Mouse (Mus musculus) myocyte (in vitro differentiated cells): ENCODE results near the gene Herc2. TPM values are rescaled to one million over a fixed set of nuclear protein-coding genes. Genes with fewer than 3 reads are reported as not detected.

Source experiments
- H3K27me3 ChIP-seq: one replicate; pipeline ENCODE4 v1.6.1; 2011; ENCODE audit not compliant: control insufficient read depth, insufficient read depth, insufficient read length
- H3K36me3 ChIP-seq: one replicate; pipeline ENCODE4 v1.6.1; 2011; ENCODE audit not compliant: control insufficient read depth, insufficient read depth
- H3K4me2 ChIP-seq: one replicate; pipeline ENCODE4 v1.6.1; 2011; ENCODE audit warnings: low read depth, control low read depth
- H3K4me3 ChIP-seq: one replicate; pipeline ENCODE4 v1.5.1; 2011; ENCODE audit warnings: mild to moderate bottlenecking, control low read depth, moderate library complexity
- H3K79me2 ChIP-seq: one replicate; pipeline ENCODE4 v1.6.1; 2011; ENCODE audit not compliant: control insufficient read depth, insufficient read depth
- H3ac ChIP-seq: one replicate; pipeline ENCODE4 v1.6.1; 2011; ENCODE audit not compliant: control insufficient read depth, insufficient read length
- CEBPB ChIP-seq: IDR thresholded peaks from 2 replicates; pipeline ENCODE4 v1.6.1; 2011; ENCODE audit warnings: mild to moderate bottlenecking, moderate library complexity; ENCODE audit not compliant: poor library complexity, insufficient read depth, severe bottlenecking
- E2F4 ChIP-seq: IDR thresholded peaks from one replicate; pipeline ENCODE4 v1.6.1; 2011; ENCODE audit warnings: mild to moderate bottlenecking, control low read depth, moderate library complexity; ENCODE audit not compliant: insufficient read depth
- MAX ChIP-seq: IDR thresholded peaks from one replicate; pipeline ENCODE4 v1.6.1; 2011; ENCODE audit warnings: low read depth, mild to moderate bottlenecking, control low read depth
- MYOD1 ChIP-seq, 3 experiments: IDR thresholded peaks; one replicate each; pipeline ENCODE4 v1.6.1; 2011; ENCODE audit warnings: control low read depth in 2 of 3, low read depth in 2 of 3, mild to moderate bottlenecking in 2 of 3, moderate library complexity in 1 of 3; ENCODE audit not compliant: insufficient read length in 2 of 3, control insufficient read depth in 1 of 3
- MYOG ChIP-seq, 3 experiments: IDR thresholded peaks; one replicate each; pipeline ENCODE4 v1.6.1; 2011; ENCODE audit warnings: control low read depth in 2 of 3, low read depth in 2 of 3, mild to moderate bottlenecking in 2 of 3; ENCODE audit not compliant: insufficient read length in 2 of 3, control insufficient read depth in 1 of 3, insufficient read depth in 1 of 3
- POLR2A ChIP-seq: IDR thresholded peaks from one replicate; pipeline ENCODE4 v1.6.1; 2011; ENCODE audit warnings: low read depth, mild to moderate bottlenecking, control low read depth, moderate library complexity; ENCODE audit not compliant: insufficient read length
- POLR2AphosphoS2 ChIP-seq: IDR thresholded peaks from one replicate; pipeline ENCODE4 v1.6.1; 2011; ENCODE audit warnings: low read depth, control low read depth; ENCODE audit not compliant: insufficient read length
- REST ChIP-seq: IDR thresholded peaks from one replicate; pipeline ENCODE4 v1.6.1; 2011; ENCODE audit warnings: mild to moderate bottlenecking, control low read depth, moderate library complexity; ENCODE audit not compliant: insufficient read depth, insufficient read length
- SRF ChIP-seq: IDR thresholded peaks from one replicate; pipeline ENCODE4 v1.6.1; 2011; ENCODE audit warnings: low read depth; ENCODE audit not compliant: control insufficient read depth, insufficient read length
- TCF12 ChIP-seq: IDR thresholded peaks from one replicate; pipeline ENCODE4 v1.6.1; 2011; ENCODE audit warnings: mild to moderate bottlenecking, control low read depth; ENCODE audit not compliant: poor library complexity, insufficient read depth, severe bottlenecking
- TCF3 ChIP-seq: IDR thresholded peaks from one replicate; pipeline ENCODE4 v1.6.1; 2011; ENCODE audit warnings: low read depth, control low read depth; ENCODE audit not compliant: insufficient read length
- USF1 ChIP-seq: IDR thresholded peaks from one replicate; pipeline ENCODE4 v1.6.1; 2011; ENCODE audit warnings: low read depth, mild to moderate bottlenecking, control low read depth, moderate library complexity
- polyA plus RNA-seq: library from polyadenylated mRNA; unstranded; fragments of >200 nt; fragmentation: generic; extraction: Trizol; gene quantifications from one replicate; pipeline ENCODE4 v1.2.1, GENCODE M21; 2012; ENCODE audit warnings: missing spikeins

Herc2 gene
- polyA plus RNA-seq, 1 experiment = 10.0 TPM

DNA sequence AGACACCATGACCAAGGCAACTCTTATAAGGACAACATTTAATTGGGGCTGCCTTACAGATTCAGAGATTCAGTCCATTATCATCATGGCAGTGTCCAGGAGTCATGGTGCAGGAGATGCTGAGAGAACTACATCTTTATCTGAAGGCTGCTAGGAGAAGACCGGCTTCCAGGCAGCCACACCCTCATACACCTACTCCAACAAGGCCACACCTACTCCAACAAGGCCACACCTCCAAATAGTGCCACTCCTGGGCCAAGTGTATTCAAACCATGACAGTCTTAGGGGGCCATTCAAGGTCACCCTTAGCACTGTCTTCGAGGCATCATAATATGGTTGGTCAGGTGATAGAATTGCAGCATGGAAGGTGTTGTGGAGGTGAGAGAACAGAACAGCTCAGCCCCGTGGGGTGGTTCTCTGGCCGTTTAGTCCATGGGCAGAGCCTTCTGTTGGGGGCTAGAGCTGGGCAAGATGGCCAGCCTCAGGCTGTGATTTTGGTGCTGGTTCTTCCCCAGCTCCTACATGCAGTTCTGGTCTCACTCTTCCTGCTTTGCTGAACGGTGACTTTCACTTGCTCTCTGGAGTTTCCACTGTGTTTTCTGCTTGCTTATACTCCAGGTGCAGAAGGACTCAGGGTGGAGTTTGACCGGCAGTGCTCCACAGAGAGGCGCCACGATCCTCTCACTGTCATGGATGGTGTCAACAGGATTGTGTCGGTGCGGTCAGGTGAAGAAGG lies 151.7 kb downstream of the Herc2 start:
- H3K36me3 ChIP-seq = peaks cover 46% of the 10 kb centered on the region
- H3K4me2 ChIP-seq = no peak overlapping the region
- no peaks in the 10 kb centered on the region for H3K27me3 ChIP-seq
- H3K79me2 ChIP-seq = no peaks in the 10 kb centered on the region
- TF ChIP-seq SRF = no peak
- TF ChIP-seq POLR2AphosphoS2 = no peak
- TF ChIP-seq MYOD1 (IDR thresholded peaks at IDR 0.05; ENCODE audit: control insufficient read depth in 1 of 3, insufficient read length in 2 of 3, low read depth in 2 of 3) = no peak
- no peak for TF ChIP-seq MAX
- no peak for TF ChIP-seq TCF12
- TF ChIP-seq E2F4 = no peak
- no peak for TF ChIP-seq REST
- TF ChIP-seq POLR2A = no peak
- TF ChIP-seq TCF3 = no peak
- TF ChIP-seq CEBPB = no peak
- TF ChIP-seq USF1 = no peak
- no peak for TF ChIP-seq MYOG (IDR thresholded peaks at IDR 0.05; ENCODE audit: control insufficient read depth in 1 of 3, insufficient read depth in 1 of 3, insufficient read length in 2 of 3, low read depth in 2 of 3)
- no peak overlapping the region for H3ac ChIP-seq
- no peak overlapping the region for H3K4me3 ChIP-seq

DNA sequence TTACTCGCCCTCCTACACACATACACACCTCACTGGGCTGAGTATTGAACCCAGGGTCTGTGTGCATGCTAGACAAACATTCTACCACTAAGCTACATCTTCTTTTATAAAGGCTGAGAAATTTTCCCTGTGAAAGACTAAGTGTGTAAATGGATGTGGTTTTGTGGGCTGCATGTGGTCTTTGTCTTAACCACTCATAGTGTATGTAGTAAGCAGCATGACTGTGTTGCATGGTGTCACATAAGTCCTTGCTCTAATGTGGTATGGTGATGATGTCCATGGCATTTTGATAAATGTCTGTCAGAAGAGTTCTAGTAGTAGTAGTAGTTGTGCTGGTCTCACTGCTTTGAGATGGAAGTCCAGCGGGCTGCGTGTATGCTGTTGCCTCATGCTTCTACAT lies 152.8 kb downstream of the Herc2 start:
- peaks cover 44% of the 10 kb centered on the region for H3K36me3 ChIP-seq

DNA sequence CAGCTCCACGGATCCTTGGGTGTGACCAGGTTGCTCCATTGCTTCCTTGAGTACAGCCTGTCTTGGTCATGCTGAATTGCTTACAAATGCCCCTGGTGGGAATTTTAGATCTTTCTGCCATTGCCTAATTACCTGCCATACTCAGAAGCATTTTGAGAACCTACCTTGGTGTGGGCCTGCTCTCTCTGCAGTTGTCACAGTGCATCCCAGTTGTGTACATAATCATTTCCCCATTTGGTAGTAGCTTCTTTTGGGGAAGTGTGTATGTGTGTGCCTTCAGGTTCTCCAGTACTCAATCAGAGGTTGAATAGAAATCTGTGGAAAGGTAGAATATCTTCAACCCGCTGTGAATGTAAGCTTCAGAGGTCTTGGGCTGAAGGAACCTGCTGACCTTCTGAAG lies 153.3 kb downstream of the Herc2 start:
- Histone ChIP-seq H3K4me2 (no peak overlapping the region), H3K4me3 (no peak overlapping the region)

More for the DNA sequence above, 152.8 kb downstream of the Herc2 start:
- H3K27me3 ChIP-seq = no peaks in the 10 kb centered on the region
- no peak overlapping the region for H3K4me2 ChIP-seq
- H3ac ChIP-seq = no peak overlapping the region
- no peak overlapping the region for H3K4me3 ChIP-seq
- no peaks in the 10 kb centered on the region for H3K79me2 ChIP-seq
- no peak for TF ChIP-seq TCF12
- TF ChIP-seq CEBPB = no peak
- TF ChIP-seq SRF = no peak
- no peak for TF ChIP-seq USF1
- no peak for TF ChIP-seq MAX
- no peak for TF ChIP-seq POLR2A
- no peak for TF ChIP-seq E2F4
- TF ChIP-seq POLR2AphosphoS2 = no peak
- no peak for TF ChIP-seq REST
- no peak for TF ChIP-seq MYOD1 (IDR thresholded peaks at IDR 0.05; ENCODE audit: control insufficient read depth in 1 of 3, insufficient read length in 2 of 3, low read depth in 2 of 3)
- TF ChIP-seq MYOG (IDR thresholded peaks at IDR 0.05; ENCODE audit: control insufficient read depth in 1 of 3, insufficient read depth in 1 of 3, insufficient read length in 2 of 3, low read depth in 2 of 3) = no peak
- no peak for TF ChIP-seq TCF3

DNA sequence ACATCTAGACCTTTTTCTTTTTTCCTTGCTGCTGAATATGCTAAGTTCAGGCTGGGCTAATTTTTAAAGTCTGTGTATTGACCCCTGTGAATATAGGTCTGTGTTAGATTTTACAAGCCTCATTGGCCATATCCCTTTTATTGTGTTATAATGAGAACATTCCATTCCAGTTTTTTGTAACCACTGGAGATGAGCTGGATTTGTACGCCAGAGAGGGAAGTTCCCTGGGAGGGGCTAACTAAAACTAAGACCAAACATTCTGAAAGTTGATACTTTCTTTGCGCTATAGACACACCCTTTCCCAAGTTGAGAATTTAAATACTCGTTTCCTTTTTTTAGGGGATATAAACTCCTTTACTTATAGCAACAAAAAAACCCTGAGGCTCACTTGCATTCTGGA lies 154.9 kb downstream of the Herc2 start:
- Histone ChIP-seq H3ac (no peak overlapping the region), H3K4me3 (no peak overlapping the region), H3K36me3 (peaks cover 41% of the 10 kb centered on the region), H3K4me2 (no peak overlapping the region), H3K27me3 (no peaks in the 10 kb centered on the region), H3K79me2 (no peaks in the 10 kb centered on the region)
- no peak for TF ChIP-seq MAX
- no peak for TF ChIP-seq TCF12
- TF ChIP-seq MYOG (IDR thresholded peaks at IDR 0.05; ENCODE audit: control insufficient read depth in 1 of 3, insufficient read depth in 1 of 3, insufficient read length in 2 of 3, low read depth in 2 of 3) = no peak
- TF ChIP-seq POLR2AphosphoS2 = no peak
- no peak for TF ChIP-seq MYOD1 (IDR thresholded peaks at IDR 0.05; ENCODE audit: control insufficient read depth in 1 of 3, insufficient read length in 2 of 3, low read depth in 2 of 3)
- no peak for TF ChIP-seq SRF
- TF ChIP-seq TCF3 = no peak
- no peak for TF ChIP-seq E2F4
- TF ChIP-seq CEBPB = no peak
- no peak for TF ChIP-seq USF1

More for the DNA sequence above, 153.3 kb downstream of the Herc2 start:
- Histone ChIP-seq H3ac (no peak overlapping the region), H3K27me3 (no peaks in the 10 kb centered on the region), H3K79me2 (no peaks in the 10 kb centered on the region), H3K36me3 (peaks cover 40% of the 10 kb centered on the region)
- TF ChIP-seq POLR2A (no peak), USF1 (no peak), E2F4 (no peak), TCF12 (no peak), MAX (no peak), SRF (no peak), POLR2AphosphoS2 (no peak), TCF3 (no peak), REST (no peak), CEBPB (no peak), MYOD1 (IDR thresholded peaks at IDR 0.05; ENCODE audit: control insufficient read depth in 1 of 3, insufficient read length in 2 of 3, low read depth in 2 of 3) (no peak), MYOG (IDR thresholded peaks at IDR 0.05; ENCODE audit: control insufficient read depth in 1 of 3, insufficient read depth in 1 of 3, insufficient read length in 2 of 3, low read depth in 2 of 3) (no peak)
